Mouse (Mus musculus): ENCODE measurements at regions not wholly inside any gene's neighbourhood (a gene's known extent, or its start where the extent isn't known, plus 50 kb on each side); places are given as distances from the start of the nearest gene placed in this dataset.

DNA sequence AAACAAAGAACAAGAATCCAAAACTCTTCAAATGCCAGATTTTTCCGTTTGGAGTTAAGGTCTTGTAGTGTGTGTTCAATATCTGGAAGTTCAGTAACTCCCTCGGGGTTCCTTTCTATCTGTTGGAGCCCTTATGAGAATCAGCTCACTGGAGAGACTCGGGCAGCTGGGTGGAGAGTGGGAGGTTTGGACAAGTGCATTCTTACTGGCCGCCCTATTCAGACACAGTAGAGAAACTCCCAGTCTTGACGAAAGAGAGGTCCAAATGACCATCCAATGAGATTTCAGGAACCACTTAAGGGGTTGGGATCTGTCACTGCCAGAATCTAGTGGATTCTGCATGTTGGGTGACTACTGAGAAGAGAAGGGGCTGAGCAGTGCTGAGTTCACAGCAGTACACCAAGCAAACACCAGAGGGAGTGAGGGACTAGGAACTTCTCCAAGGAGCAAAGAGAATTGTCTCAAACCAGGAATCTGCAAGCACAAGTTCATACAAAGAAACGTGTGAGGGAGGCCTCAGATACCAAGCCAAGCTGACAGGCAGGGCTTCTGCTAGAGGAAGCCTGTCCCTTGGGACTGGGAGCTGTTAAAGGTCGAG is 310.0 kb upstream of the Magi2 start:
- DNase-seq, result peak in 1 of 2 experiments; percentile 4

- no peak for DNase-seq
Measured at GRCm38 (mm10) chr5:18953875-18954474, 272.9 kb upstream of the Magi2 start.
